Mouse (Mus musculus) liver, embryonic 12.5 days (tissue): ENCODE measurements around the gene Notch2. TPM values are rescaled to one million over a fixed set of nuclear protein-coding genes. Genes with fewer than 3 reads are reported as not detected.

Source experiments
- ATAC-seq: fragments of 200-750 bp; cut with Nextera tagmentation; 2 replicates; pipeline ENCODE4 v1.8.0; 2017; ENCODE audit warnings: moderate number of reproducible peaks, mild to moderate bottlenecking, moderate library complexity
- H3K27ac ChIP-seq: fragments of 300-500 bp; sonication (generic); 2 replicates; pipeline ENCODE4 v1.5.1; 2016; ENCODE audit warnings: mild to moderate bottlenecking
- H3K27me3 ChIP-seq: fragments of 300-500 bp; sonication (generic); replicated peaks from 2 replicates; pipeline ENCODE4 v1.6.1; 2016; ENCODE audit warnings: mild to moderate bottlenecking, moderate library complexity
- H3K36me3 ChIP-seq: fragments of 300-500 bp; sonication (generic); 2 replicates; pipeline ENCODE4 v1.6.1; 2016; ENCODE audit warnings: mild to moderate bottlenecking, moderate library complexity
- H3K4me1 ChIP-seq: fragments of 300-500 bp; sonication (generic); 2 replicates; pipeline ENCODE4 v1.6.1; 2016
- H3K4me2 ChIP-seq: fragments of 300-500 bp; sonication (generic); 2 replicates; pipeline ENCODE4 v1.6.1; 2016; ENCODE audit warnings: mild to moderate bottlenecking, moderate library complexity
- H3K4me3 ChIP-seq: fragments of 300-500 bp; sonication (generic); 2 replicates; pipeline ENCODE4 v1.5.1; 2016; ENCODE audit warnings: mild to moderate bottlenecking, moderate library complexity
- H3K9ac ChIP-seq: fragments of 300-500 bp; sonication (generic); 2 replicates; pipeline ENCODE4 v1.6.1; 2016; ENCODE audit warnings: mild to moderate bottlenecking, moderate library complexity
- H3K9me3 ChIP-seq: fragments of 300-500 bp; sonication (generic); replicated peaks from 2 replicates; pipeline ENCODE4 v1.6.1; 2016; ENCODE audit warnings: mild to moderate bottlenecking, moderate library complexity
- WGBS: fragments of 180-500 bp; shearing (Covaris S2); methylation state at CpG from one replicate; pipeline ENCODE4 v1.1.7; 2016; ENCODE audit not compliant: insufficient replicate concordance; 5-methylcytosine and 5-hydroxymethylcytosine counted together
- polyA plus RNA-seq: library from polyadenylated mRNA; unstranded; fragments of >200 nt; fragmentation: Nextera tagmentation; extraction: Ambion mirVana; gene quantifications from 2 replicates; pipeline ENCODE4 v1.2.1, GENCODE M21; 2016

The Notch2 gene
- polyA plus RNA-seq, 1 experiment from 2014 or later, result 8.7 TPM

- no peaks in the 10 kb centered on the region for H3K9me3 ChIP-seq
- H3K27me3 ChIP-seq, result no peaks in the 10 kb centered on the region
- no peak overlapping the region for H3K4me3 ChIP-seq
- H3K4me2 ChIP-seq, result no peak overlapping the region
- no peak for ATAC-seq
- no peak overlapping the region for H3K9ac ChIP-seq
- H3K36me3 ChIP-seq, result peaks cover 47% of the 10 kb centered on the region
- peaks cover 55% of the 10 kb centered on the region for H3K4me1 ChIP-seq
- 0 out of 2 replicates have a peak overlapping the region, but pooled peaks have one; percentile 55 for H3K27ac ChIP-seq
- whole genome bisulfite sequencing, result 82% methylated on average over 4 of the region's 4 CpGs
Measured at GRCm38 (mm10) chr3:98086441-98086840, 73.1 kb downstream of the Notch2 start.

DNA sequence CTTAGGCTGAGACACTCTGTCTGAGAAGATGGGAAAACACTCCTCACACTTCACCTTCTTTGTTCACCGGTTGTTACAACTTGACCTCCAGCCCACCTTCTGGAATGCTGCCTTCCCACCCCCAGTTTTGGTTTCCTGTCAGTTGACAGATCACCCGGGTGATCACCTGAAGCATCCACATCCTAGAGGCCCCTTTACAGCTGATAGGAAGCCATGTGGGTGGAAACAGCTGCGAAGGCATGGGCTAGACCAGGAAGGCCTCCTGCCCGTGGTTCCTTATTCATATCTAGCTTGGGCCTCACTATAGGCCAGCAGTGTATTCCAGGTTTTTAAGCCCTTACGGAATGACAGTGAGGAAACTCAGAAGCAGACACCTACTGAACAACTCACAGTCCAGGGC is 73.5 kb downstream of the Notch2 start:
- Histone ChIP-seq H3K9ac (no peak overlapping the region), H3K27ac (0 out of 2 replicates have a peak overlapping the region, but pooled peaks have one; percentile 55), H3K27me3 (no peaks in the 10 kb centered on the region), H3K4me1 (peaks cover 50% of the 10 kb centered on the region), H3K9me3 (no peaks in the 10 kb centered on the region), H3K4me3 (no peak overlapping the region), H3K4me2 (no peak overlapping the region), H3K36me3 (peaks cover 44% of the 10 kb centered on the region)
- ATAC-seq, result no peak
- WGBS, result 46% methylated on average over 5 of the region's 5 CpGs

DNA sequence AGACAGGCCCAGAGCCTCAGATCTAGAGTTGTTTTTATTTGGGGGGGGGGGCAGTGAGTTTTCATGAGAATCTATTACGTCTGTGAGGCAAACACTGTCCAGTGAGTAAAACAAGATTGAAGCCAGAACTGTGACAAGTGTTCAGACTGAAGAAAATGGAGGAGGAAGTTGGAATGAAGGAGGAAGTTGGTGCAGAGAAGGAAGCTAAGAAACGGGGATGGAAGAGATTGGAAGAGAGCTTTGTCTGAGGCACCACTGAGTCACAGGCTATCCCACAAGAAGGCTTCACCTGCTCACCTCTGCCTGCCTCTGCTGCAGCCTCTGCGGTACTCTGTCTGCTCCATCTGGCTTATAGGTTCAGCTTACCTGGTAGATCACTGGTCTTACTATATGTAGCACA is 74.2 kb downstream of the Notch2 start:
- 68% methylated on average over 3 of the region's 3 CpGs for WGBS
- ATAC-seq, result no peak

GRCm38 (mm10) chr3:98089702-98090101 is 76.4 kb downstream of the Notch2 start:
- ATAC-seq, result no peak
- no peak overlapping the region for H3K9ac ChIP-seq
- peaks cover 29% of the 10 kb centered on the region for H3K4me1 ChIP-seq
- no peaks in the 10 kb centered on the region for H3K9me3 ChIP-seq
- no peak overlapping the region for H3K27ac ChIP-seq
- 80% methylated on average over 5 of the region's 5 CpGs for WGBS
- no peaks in the 10 kb centered on the region for H3K27me3 ChIP-seq
- no peak overlapping the region for H3K4me3 ChIP-seq
- H3K4me2 ChIP-seq, result no peak overlapping the region
- H3K36me3 ChIP-seq, result peaks cover 24% of the 10 kb centered on the region

More for the DNA sequence above, 74.2 kb downstream of the Notch2 start:
- Histone ChIP-seq H3K4me1 (peaks cover 44% of the 10 kb centered on the region), H3K9me3 (no peaks in the 10 kb centered on the region), H3K27ac (no peak overlapping the region), H3K4me2 (no peak overlapping the region), H3K36me3 (peaks cover 38% of the 10 kb centered on the region), H3K27me3 (no peaks in the 10 kb centered on the region), H3K4me3 (no peak overlapping the region), H3K9ac (no peak overlapping the region)

GRCm38 (mm10) chr3:98090129-98090528 is 76.8 kb downstream of the Notch2 start:
- H3K4me3 ChIP-seq, result no peak overlapping the region
- no peak overlapping the region for H3K27ac ChIP-seq
- WGBS, result 72% methylated on average over 8 of the region's 8 CpGs
- H3K4me1 ChIP-seq, result peaks cover 25% of the 10 kb centered on the region
- ATAC-seq, result no peak
- no peaks in the 10 kb centered on the region for H3K27me3 ChIP-seq
- no peaks in the 10 kb centered on the region for H3K9me3 ChIP-seq
- H3K4me2 ChIP-seq, result no peak overlapping the region
- H3K36me3 ChIP-seq, result peaks cover 20% of the 10 kb centered on the region
- H3K9ac ChIP-seq, result no peak overlapping the region

GRCm38 (mm10) chr3:98092680-98093370 is 79.5 kb downstream of the Notch2 start:
- WGBS, result 80% methylated on average over 10 of the region's 10 CpGs
- no peak overlapping the region for H3K4me3 ChIP-seq
- H3K27me3 ChIP-seq, result no peaks in the 10 kb centered on the region
- no peak overlapping the region for H3K27ac ChIP-seq
- no peak overlapping the region for H3K4me2 ChIP-seq
- peaks cover 5% of the 10 kb centered on the region; the same call in 1 of the 2 replicates for H3K4me1 ChIP-seq
- H3K9me3 ChIP-seq, result no peaks in the 10 kb centered on the region
- H3K36me3 ChIP-seq, result peaks cover 9% of the 10 kb centered on the region
- ATAC-seq, result no peak
- no peak overlapping the region for H3K9ac ChIP-seq

GRCm38 (mm10) chr3:98093954-98094353 is 80.6 kb downstream of the Notch2 start:
- no peak for ATAC-seq
- Histone ChIP-seq H3K36me3 (peaks cover 18% of the 10 kb centered on the region), H3K4me2 (no peak overlapping the region), H3K9me3 (no peaks in the 10 kb centered on the region), H3K4me3 (no peak overlapping the region), H3K27ac (no peak overlapping the region), H3K9ac (no peak overlapping the region), H3K4me1 (peaks cover 5% of the 10 kb centered on the region; the same call in 1 of the 2 replicates), H3K27me3 (no peaks in the 10 kb centered on the region)
- WGBS, result 65% methylated on average over 5 of the region's 5 CpGs

DNA sequence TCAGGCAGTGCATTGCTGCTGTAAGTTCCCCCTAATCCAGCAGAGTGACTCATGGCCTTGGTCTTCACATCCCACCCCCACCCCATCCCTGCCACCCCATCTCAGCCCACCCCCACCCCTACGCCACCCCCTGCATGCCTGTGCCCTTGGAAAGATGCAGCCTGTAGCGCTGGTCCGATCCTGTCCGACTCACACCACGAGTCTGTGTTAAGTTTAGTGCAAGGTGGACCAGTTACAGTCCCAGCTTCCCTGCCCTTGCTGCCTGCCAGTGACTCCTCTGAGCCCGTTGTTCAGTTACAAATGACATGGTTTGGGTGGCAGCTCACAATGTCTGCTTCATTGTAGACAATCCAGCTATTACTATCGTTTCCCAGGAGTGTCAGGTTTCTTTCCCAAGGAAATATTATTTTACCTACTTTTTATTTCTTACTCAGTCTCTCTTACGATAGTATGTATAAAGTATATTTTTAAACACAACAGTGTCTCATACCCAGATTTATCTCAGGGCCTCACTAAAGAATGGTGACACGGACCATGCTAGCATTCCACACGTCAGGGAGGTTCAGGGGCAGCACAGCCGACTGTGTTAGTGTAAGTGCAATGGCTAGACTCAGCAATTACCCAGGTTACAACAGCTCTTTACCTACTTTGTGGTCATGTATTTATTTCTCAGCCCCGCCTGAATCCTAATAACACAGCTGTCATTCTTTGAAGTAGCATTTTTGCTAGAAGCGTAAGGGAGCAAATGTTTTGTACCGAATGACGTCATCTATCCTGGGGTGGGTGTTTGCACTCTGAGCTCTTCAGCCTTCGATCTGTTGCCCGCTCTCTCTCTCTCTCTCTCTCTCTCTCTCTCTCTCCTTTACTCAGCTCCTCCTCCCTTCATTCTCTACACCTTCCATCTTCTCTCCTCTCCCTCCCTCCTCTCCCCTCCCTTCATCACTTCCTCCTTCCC is 81.6 kb downstream of the Notch2 start:
- Histone ChIP-seq H3K27ac (no peak overlapping the region), H3K9ac (no peak overlapping the region), H3K4me3 (no peak overlapping the region), H3K4me2 (no peak overlapping the region), H3K4me1 (peaks cover 5% of the 10 kb centered on the region; the same call in 1 of the 2 replicates), H3K9me3 (no peaks in the 10 kb centered on the region), H3K36me3 (peaks cover 27% of the 10 kb centered on the region), H3K27me3 (no peaks in the 10 kb centered on the region)
- ATAC-seq, result no peak
- 76% methylated on average over 17 of the region's 17 CpGs for WGBS

- H3K4me2 ChIP-seq, result no peak overlapping the region
- peaks cover 48% of the 10 kb centered on the region for H3K36me3 ChIP-seq
- H3K9me3 ChIP-seq, result no peaks in the 10 kb centered on the region
- H3K9ac ChIP-seq, result no peak overlapping the region
- H3K27me3 ChIP-seq, result no peaks in the 10 kb centered on the region
- no peak overlapping the region for H3K4me3 ChIP-seq
- peaks cover 5% of the 10 kb centered on the region; the same call in 1 of the 2 replicates for H3K4me1 ChIP-seq
- no peak for ATAC-seq
- H3K27ac ChIP-seq, result no peak overlapping the region
- 88% methylated on average over 7 of the region's 7 CpGs for WGBS
Measured at GRCm38 (mm10) chr3:98096981-98097380, 83.7 kb downstream of the Notch2 start.

- peaks cover 3% of the 10 kb centered on the region; the same call in 1 of the 2 replicates for H3K4me1 ChIP-seq
- peaks cover 63% of the 10 kb centered on the region for H3K36me3 ChIP-seq
- H3K9ac ChIP-seq, result no peak overlapping the region
- H3K4me3 ChIP-seq, result no peak overlapping the region
- peaks cover 12% of the 10 kb centered on the region for H3K9me3 ChIP-seq
- H3K27ac ChIP-seq, result no peak overlapping the region
- WGBS, result 84% methylated on average over 5 of the region's 5 CpGs
- H3K4me2 ChIP-seq, result no peak overlapping the region
- ATAC-seq, result no peak
- H3K27me3 ChIP-seq, result no peaks in the 10 kb centered on the region
Measured at GRCm38 (mm10) chr3:98098676-98099075, 85.3 kb downstream of the Notch2 start.

GRCm38 (mm10) chr3:98099287-98099686 is 86.0 kb downstream of the Notch2 start:
- Histone ChIP-seq H3K27ac (no peak overlapping the region), H3K9me3 (peaks cover 12% of the 10 kb centered on the region), H3K4me1 (no peaks in the 10 kb centered on the region), H3K4me3 (no peak overlapping the region), H3K4me2 (no peak overlapping the region), H3K36me3 (peaks cover 69% of the 10 kb centered on the region), H3K27me3 (no peaks in the 10 kb centered on the region), H3K9ac (no peak overlapping the region)
- 81% methylated on average over 10 of the region's 10 CpGs for WGBS
- ATAC-seq, result 0 out of 2 replicates have a peak, but pooled peaks have one; percentile 20

- no peak for ATAC-seq
- no peak overlapping the region for H3K9ac ChIP-seq
- 0 out of 2 replicates have a peak, but pooled peaks cover 5% of the 10 kb centered on the region for H3K4me1 ChIP-seq
- peaks cover 12% of the 10 kb centered on the region for H3K9me3 ChIP-seq
- no peaks in the 10 kb centered on the region for H3K27me3 ChIP-seq
- H3K4me2 ChIP-seq, result no peak overlapping the region
- H3K4me3 ChIP-seq, result no peak overlapping the region
- WGBS, result 54% methylated on average over 10 of the region's 10 CpGs
- H3K27ac ChIP-seq, result no peak overlapping the region
- peaks cover 91% of the 10 kb centered on the region for H3K36me3 ChIP-seq
Measured at GRCm38 (mm10) chr3:98101541-98101940, 88.2 kb downstream of the Notch2 start.
